Mouse (Mus musculus) heart, embryonic 11.5 days (tissue): ENCODE data around the gene Lonp2. TPM values are rescaled to one million over a fixed set of nuclear protein-coding genes. Genes with fewer than 3 reads are reported as not detected.

Source experiments
- ATAC-seq: fragments of 200-750 bp; cut with Nextera tagmentation; replicated peaks from 2 replicates; pipeline ENCODE4 v1.8.0; 2017; ENCODE audit warnings: moderate library complexity; ENCODE audit not compliant: insufficient number of reproducible peaks, low FRiP score, low TSS enrichment
- H3K27ac ChIP-seq: fragments of 300-500 bp; sonication (generic); 2 replicates; pipeline ENCODE4 v1.5.1; 2014; ENCODE audit warnings: mild to moderate bottlenecking, low read depth, low read length
- H3K27me3 ChIP-seq: fragments of 300-500 bp; sonication (generic); 2 replicates; pipeline ENCODE4 v1.6.1; 2014; ENCODE audit warnings: mild to moderate bottlenecking, low read length, mixed read lengths; ENCODE audit not compliant: control insufficient read depth, insufficient read depth
- H3K36me3 ChIP-seq: fragments of 300-500 bp; sonication (generic); 2 replicates; pipeline ENCODE4 v1.6.1; 2014; ENCODE audit warnings: mild to moderate bottlenecking, low read length, moderate library complexity, mixed read lengths; ENCODE audit not compliant: control insufficient read depth, insufficient read depth
- H3K4me1 ChIP-seq: fragments of 300-500 bp; sonication (generic); 2 replicates; pipeline ENCODE4 v1.6.1; 2014; ENCODE audit warnings: low read length; ENCODE audit not compliant: control insufficient read depth, insufficient read depth
- H3K4me2 ChIP-seq: fragments of 300-500 bp; sonication (generic); 2 replicates; pipeline ENCODE4 v1.6.1; 2014; ENCODE audit warnings: mild to moderate bottlenecking, moderate library complexity
- H3K4me3 ChIP-seq: fragments of 300-500 bp; sonication (generic); 2 replicates; pipeline ENCODE4 v1.5.1; 2014; ENCODE audit warnings: low read depth, low read length
- H3K9ac ChIP-seq: fragments of 300-500 bp; sonication (generic); 2 replicates; pipeline ENCODE4 v1.6.1; 2014; ENCODE audit warnings: mild to moderate bottlenecking, low read depth, low read length, moderate library complexity
- H3K9me3 ChIP-seq: fragments of 300-500 bp; sonication (generic); replicated peaks from 2 replicates; pipeline ENCODE4 v1.6.1; 2016; ENCODE audit warnings: low read length; ENCODE audit not compliant: control insufficient read depth
- whole genome bisulfite sequencing: fragments of 180-500 bp; shearing (Covaris S2); extraction: QIAGEN DNeasy Blood & Tissue Kit; methylation state at CpG from one replicate; pipeline ENCODE4 v1.1.7; 2014; ENCODE audit not compliant: insufficient replicate concordance; 5-methylcytosine and 5-hydroxymethylcytosine counted together
- polyA plus RNA-seq: library from polyadenylated mRNA; unstranded; fragments of >200 nt; fragmentation: Nextera tagmentation; extraction: Ambion mirVana; gene quantifications from 2 replicates; pipeline ENCODE4 v1.2.1, GENCODE M21; 2014

Lonp2 gene
- polyA plus RNA-seq, result 53.2 and 69.2 TPM in 2 replicates

DNA sequence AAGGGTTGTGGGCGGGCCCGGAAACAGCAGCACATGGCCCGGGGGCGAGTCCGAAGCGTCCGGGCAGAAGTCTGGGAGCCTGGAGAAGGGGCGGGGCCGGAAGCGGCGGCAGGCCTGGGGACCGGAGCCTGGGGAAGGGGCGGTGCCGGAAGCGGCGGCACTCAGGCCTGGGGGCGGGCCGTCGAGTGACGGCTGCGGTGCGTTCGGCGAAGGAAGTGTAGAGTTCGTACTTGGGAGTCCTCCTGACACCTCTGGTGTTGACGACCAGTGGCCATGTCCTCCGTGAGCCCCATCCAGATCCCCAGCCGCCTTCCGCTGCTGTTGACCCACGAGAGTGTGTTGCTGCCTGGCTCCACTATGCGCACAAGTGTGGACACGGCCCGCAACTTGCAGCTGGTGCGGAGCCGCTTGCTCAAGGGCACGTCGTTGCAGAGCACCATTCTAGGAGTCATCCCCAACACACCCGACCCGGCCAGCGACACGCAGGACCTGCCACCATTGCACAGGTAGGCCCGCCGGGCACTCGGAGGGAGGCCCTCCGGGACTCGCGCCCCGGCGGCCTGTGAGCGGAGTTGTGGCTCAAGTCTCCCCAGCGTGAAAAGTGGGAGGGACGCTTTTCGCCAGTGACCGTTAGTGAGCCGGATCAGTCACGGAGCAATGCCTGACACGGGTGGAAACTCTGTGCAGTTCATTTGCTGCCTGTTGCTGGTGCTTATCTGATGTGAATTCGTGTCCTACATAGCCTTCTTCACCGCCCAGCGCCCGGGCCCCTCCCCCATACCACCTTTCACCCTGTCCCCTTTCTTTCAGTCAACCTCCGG lies at the start of gene Lonp2:
TSS of gene Lonp2 (plus strand) at position 133 of the 821 bp plus-strand sequence.
- Histone ChIP-seq H3K4me2 (peak within 1 kb of the TSS; percentile 82), H3K4me3 (peak within 1 kb of the TSS; percentile 85), H3K9ac (peak within 1 kb of the TSS; percentile 71), H3K4me1 (peaks cover 5% of the 10 kb centered on the region), H3K9me3 (no peaks in the 10 kb centered on the region), H3K27ac (peak within 1 kb of the TSS; percentile 60), H3K27me3 (no peaks in the 10 kb centered on the region), H3K36me3 (no peaks in the 10 kb centered on the region)
- ATAC-seq, result peak; percentile 98
- under 1% methylated on average over 62 of the region's 62 CpGs for WGBS

DNA sequence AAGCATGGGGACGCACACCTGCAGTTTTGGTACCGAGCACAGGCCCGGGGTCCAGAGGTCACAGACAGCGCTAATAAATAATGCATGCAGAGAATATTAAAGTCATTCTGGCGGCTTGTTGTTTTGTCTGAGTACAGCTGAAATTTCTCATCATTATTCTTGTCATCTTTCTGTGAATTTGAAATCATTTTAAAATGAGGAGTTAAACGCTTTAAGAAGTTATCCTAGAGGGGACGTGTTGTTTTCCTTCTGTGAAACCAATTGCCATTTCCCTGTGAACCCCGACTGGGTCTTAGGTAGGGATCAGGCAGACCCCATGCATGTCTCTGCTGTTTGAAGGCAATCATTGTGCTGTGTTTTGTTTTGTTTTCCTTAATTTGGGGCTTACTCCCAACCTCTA lies 46.3 kb upstream of the Lonp2 start:
- no peaks in the 10 kb centered on the region for H3K36me3 ChIP-seq
- no peaks in the 10 kb centered on the region for H3K4me1 ChIP-seq
- no peak overlapping the region for H3K9ac ChIP-seq
- no peak for ATAC-seq
- H3K4me2 ChIP-seq, result no peak overlapping the region
- no peak overlapping the region for H3K4me3 ChIP-seq
- WGBS, result 82% methylated on average over 8 of the region's 8 CpGs
- H3K9me3 ChIP-seq, result no peaks in the 10 kb centered on the region
- no peak overlapping the region for H3K27ac ChIP-seq
- no peaks in the 10 kb centered on the region for H3K27me3 ChIP-seq

DNA sequence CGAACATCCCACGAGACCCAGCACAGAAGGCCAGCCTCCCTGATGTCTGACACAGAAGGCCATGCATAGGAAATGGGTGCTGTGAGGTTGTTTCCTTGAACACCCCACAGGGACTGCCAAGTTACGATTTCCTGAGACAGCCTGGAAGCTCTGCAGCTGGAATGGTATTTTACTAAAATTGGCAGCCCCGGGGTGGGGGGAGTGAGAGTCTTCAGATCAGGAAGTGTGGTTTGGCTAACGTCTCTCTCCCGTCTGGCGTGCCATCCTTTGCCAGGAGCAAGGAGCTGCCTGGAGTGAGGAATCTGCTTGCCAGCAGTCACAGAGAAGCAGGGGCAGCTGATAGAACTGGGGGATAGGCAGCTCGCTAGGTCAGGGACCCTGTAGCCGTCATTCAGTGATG lies 45.8 kb upstream of the Lonp2 start:
- no peak for ATAC-seq
- no peaks in the 10 kb centered on the region for H3K9me3 ChIP-seq
- no peaks in the 10 kb centered on the region for H3K27me3 ChIP-seq
- no peak overlapping the region for H3K4me2 ChIP-seq
- H3K4me1 ChIP-seq, result no peaks in the 10 kb centered on the region
- no peak overlapping the region for H3K9ac ChIP-seq
- H3K27ac ChIP-seq, result no peak overlapping the region
- no peaks in the 10 kb centered on the region for H3K36me3 ChIP-seq
- H3K4me3 ChIP-seq, result no peak overlapping the region
- 25% methylated on average over 9 of the region's 9 CpGs for WGBS

DNA sequence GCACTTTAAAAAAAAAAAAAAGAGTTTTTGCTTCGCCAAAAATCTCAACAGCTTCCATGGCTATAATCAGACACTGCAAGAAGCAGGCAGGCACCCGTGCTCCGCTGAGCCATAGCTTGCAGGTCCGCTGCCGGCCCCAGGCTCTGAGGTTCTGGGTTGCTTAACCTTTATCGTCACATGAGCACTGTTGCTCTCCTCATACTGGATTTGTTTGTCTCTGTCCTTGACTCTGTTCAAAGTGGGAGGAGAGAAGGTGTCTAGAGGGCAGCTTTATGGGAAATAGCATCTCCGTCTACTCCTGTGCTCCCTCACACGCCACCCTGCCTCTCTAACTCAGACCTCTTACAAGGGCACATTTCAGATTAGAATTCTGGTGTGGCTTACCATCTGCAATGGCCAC lies 45.1 kb upstream of the Lonp2 start:
- no peak overlapping the region for H3K4me3 ChIP-seq
- H3K36me3 ChIP-seq, result no peaks in the 10 kb centered on the region
- 69% methylated on average over 8 of the region's 8 CpGs for WGBS
- H3K4me1 ChIP-seq, result no peaks in the 10 kb centered on the region
- no peak for ATAC-seq
- no peaks in the 10 kb centered on the region for H3K27me3 ChIP-seq
- no peaks in the 10 kb centered on the region for H3K9me3 ChIP-seq
- no peak overlapping the region for H3K27ac ChIP-seq
- H3K9ac ChIP-seq, result no peak overlapping the region
- no peak overlapping the region for H3K4me2 ChIP-seq

DNA sequence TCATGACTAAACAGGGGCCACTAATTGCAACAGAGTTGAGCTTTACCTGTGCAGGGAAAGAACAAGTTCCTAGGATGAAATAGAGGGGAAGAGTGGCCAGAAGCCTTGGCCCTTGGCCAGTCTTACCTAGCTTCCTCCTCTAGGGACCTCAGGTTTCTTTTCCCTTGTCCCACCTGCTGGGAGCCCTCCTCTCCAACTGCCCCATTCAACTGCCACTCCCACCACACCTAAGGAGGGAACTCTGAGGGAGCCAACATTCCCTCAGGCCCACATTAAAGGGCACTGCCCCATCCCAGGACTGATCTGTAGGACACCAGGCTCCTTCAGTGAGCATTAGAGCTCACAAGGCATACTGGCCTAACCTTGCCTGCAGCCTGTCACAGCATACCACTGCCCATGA lies 43.4 kb upstream of the Lonp2 start, which contains the start of gene Abcc12:
TSS of gene Abcc12 (minus strand) at position 229 of the 400 bp plus-strand sequence.
- ATAC-seq, result no peak
- H3K9me3 ChIP-seq, result no peaks in the 10 kb centered on the region

DNA sequence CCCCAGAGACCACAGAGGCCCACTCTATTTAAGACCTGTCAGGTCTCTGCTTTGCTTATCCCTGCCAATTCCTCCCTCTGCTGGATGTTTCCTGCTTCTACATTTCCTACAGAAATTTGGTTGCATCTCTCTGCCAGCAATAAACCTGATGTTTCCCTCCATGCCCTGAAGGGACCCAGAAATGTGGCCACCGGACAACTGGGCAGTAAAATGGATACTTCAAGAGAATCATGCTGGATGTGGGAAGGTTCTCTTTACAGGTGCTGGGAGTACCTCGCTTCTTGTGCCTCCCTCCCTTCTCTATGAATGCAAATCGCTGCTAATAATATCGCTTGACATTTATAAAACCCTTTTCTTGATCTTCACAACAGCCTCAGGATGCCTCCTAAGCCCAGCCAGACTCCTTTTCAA lies 41.9 kb upstream of the Lonp2 start:
- Histone ChIP-seq H3K4me2 (no peak overlapping the region), H3K4me1 (no peaks in the 10 kb centered on the region), H3K27me3 (no peaks in the 10 kb centered on the region), H3K4me3 (no peak overlapping the region), H3K27ac (no peak overlapping the region), H3K36me3 (no peaks in the 10 kb centered on the region), H3K9ac (no peak overlapping the region), H3K9me3 (no peaks in the 10 kb centered on the region)
- no peak for ATAC-seq
- 75% methylated on average over 4 of the region's 4 CpGs for WGBS

More for the DNA sequence above, 43.4 kb upstream of the Lonp2 start, which contains the start of gene Abcc12:
- H3K9ac ChIP-seq, result no peak within 1 kb of the TSS
- H3K36me3 ChIP-seq, result no peaks in the 10 kb centered on the region
- no peaks in the 10 kb centered on the region for H3K4me1 ChIP-seq
- H3K27me3 ChIP-seq, result no peaks in the 10 kb centered on the region
- H3K4me3 ChIP-seq, result no peak within 1 kb of the TSS
- no peak within 1 kb of the TSS for H3K4me2 ChIP-seq
- H3K27ac ChIP-seq, result no peak within 1 kb of the TSS

DNA sequence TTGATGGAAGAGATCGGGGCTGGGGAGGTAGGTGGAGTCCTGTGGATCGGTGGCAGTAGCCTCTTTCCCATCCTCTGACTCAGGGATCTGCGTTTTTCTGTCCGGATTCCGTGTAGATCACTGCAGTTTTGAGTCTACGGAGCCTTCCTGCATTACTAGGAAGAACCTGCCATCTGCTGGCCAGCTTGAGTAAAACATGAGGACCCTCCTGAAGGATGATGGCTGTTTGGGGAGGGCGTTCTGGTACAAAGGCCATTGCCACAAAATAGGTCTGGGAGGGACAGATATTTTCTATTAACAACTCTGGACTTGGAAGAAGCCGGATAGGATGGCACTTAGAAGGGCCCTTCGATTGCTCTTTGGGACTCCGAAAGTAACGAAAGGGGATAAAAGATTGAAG lies 38.7 kb upstream of the Lonp2 start:
- no peak for ATAC-seq
- H3K4me3 ChIP-seq, result peak overlapping the region; percentile 48
- no peaks in the 10 kb centered on the region for H3K4me1 ChIP-seq
- H3K27ac ChIP-seq, result no peak overlapping the region
- no peaks in the 10 kb centered on the region for H3K36me3 ChIP-seq
- H3K27me3 ChIP-seq, result no peaks in the 10 kb centered on the region
- peak overlapping the region; percentile 58; the same call in 1 of the 2 replicates for H3K9ac ChIP-seq
- H3K4me2 ChIP-seq, result peak overlapping the region; percentile 78
- WGBS, result 6% methylated on average over 11 of the region's 11 CpGs
- H3K9me3 ChIP-seq, result no peaks in the 10 kb centered on the region

DNA sequence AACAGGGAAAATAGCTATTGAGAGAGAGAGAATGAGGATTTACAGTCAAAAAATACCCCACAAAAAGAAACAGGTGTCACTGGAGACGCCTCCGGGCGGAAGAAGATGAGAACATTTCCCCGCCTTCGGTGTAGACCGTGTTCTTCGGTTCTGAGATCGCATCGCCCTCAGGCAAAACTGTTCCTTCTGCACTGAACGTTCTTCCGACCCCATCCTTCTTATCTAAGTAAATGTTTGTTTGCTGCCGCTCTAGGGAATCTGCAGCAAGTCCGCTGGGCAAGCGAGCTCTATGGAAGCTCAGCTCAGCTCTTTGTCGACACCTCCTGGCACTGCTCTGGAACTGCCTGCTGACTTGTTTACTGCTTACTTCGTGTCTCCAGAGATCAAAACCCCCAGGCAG lies 38.3 kb upstream of the Lonp2 start:
- Histone ChIP-seq H3K27me3 (no peaks in the 10 kb centered on the region), H3K27ac (no peak overlapping the region), H3K4me3 (peak overlapping the region; percentile 48), H3K9me3 (no peaks in the 10 kb centered on the region), H3K4me2 (peak overlapping the region; percentile 78), H3K4me1 (no peaks in the 10 kb centered on the region), H3K9ac (peak overlapping the region; percentile 58), H3K36me3 (no peaks in the 10 kb centered on the region)
- whole genome bisulfite sequencing, result 2% methylated on average over 16 of the region's 16 CpGs
- ATAC-seq, result no peak

DNA sequence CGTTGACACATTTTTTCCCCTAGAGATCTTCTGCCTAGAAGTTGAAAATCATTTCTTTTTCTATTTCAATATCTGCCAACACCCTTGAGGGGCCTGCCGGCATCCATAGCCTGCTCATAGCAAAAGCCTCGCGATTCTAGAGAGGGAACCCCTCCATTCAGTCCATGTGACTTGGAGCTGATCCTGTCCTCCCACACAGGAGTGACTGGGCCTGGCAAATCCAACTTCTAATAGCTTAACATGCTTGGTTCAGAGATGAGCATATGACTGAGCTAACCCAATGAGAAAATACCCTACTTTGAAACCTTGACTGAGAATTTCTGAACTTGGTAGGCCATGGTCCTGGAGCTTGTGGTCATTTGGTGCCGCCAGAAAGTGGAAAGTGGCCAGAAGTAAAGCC lies 37.8 kb upstream of the Lonp2 start:
- no peaks in the 10 kb centered on the region for H3K9me3 ChIP-seq
- 41% methylated on average over 5 of the region's 5 CpGs for WGBS

More for the DNA sequence above, 37.8 kb upstream of the Lonp2 start:
- Histone ChIP-seq H3K4me3 (no peak overlapping the region), H3K36me3 (no peaks in the 10 kb centered on the region), H3K4me2 (no peak overlapping the region), H3K27me3 (no peaks in the 10 kb centered on the region), H3K4me1 (no peaks in the 10 kb centered on the region), H3K9ac (no peak overlapping the region), H3K27ac (no peak overlapping the region)
- ATAC-seq, result no peak
